In the genomic region with DNA sequence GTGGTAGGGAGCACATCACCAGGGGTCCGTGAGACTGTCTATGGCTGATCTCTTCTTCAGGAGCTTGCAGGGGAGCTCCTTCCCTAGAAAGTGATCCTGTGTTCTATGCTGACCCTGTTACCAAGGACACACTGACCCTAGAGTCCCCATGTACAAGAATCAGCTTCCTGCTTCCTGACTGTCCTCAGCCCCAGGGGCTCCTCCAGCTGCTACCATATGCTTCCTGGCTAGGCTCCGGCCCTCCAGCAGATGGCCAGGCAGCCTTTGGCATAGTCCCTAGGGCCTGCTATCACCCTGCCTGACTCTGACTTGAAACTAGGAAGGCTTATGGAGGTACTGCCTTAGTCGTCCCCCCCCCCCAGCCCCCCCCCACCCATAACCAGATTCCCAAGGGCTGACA, we compare ENCODE assay signal across 12 mouse cellular contexts. TPM values are rescaled to one million over a fixed set of nuclear protein-coding genes. Genes with fewer than 3 reads are reported as not detected.
DNase-seq lines count a peak whose midpoint lies in the region; ATAC-seq lines count a peak whose summit lies in the region.
"Had no signal": no experiment of that assay in that cellular context is flagged by ENCODE, and none has a peak within 500 bp of the region (broad histone marks: within the 10 kb centered on the region; RNA-seq: fewer than 3 reads in every experiment).

No protein-coding gene starts in this region.

- no peaks in the 10 kb centered on the region for H3K27me3 ChIP-seq in hindbrain, embryonic 14.5 days (ENCODE audit: control insufficient read depth, insufficient read depth, low read length)
- no peaks in the 10 kb centered on the region for H3K27me3 ChIP-seq in lung, embryonic 16.5 days (ENCODE audit: control insufficient read depth, insufficient read depth, low read depth, low read length)
- H3K27me3 ChIP-seq in forebrain, embryonic 12.5 days = no peaks in the 10 kb centered on the region
- H3K27me3 ChIP-seq: CH12.LX had no signal

- WGBS in hindbrain, embryonic 14.5 days = 47% methylated on average over 3 of the region's 3 CpGs
- WGBS in lung, embryonic 16.5 days = 40% methylated on average over 3 of the region's 3 CpGs
- 63% methylated on average over 3 of the region's 3 CpGs for WGBS in forebrain, embryonic 12.5 days

- ATAC-seq in hindbrain, embryonic 14.5 days (ENCODE audit: low FRiP score) = peak; percentile 48; the same call in 1 of the 2 replicates
- ATAC-seq in lung, embryonic 16.5 days (ENCODE audit: low read depth) = peak; percentile 90
- no peak for ATAC-seq in frontal cortex, adult (ENCODE audit: low TSS enrichment)
- ATAC-seq in forebrain, embryonic 12.5 days (ENCODE audit: low FRiP score) = no peak; the same call in 1 of the 2 replicates

- no peak overlapping the region for H3K4me2 ChIP-seq in hindbrain, embryonic 14.5 days (replicated peaks)
- H3K4me2 ChIP-seq in lung, embryonic 16.5 days (ENCODE audit: low read depth, low read length) = no peak overlapping the region
- H3K4me2 ChIP-seq in forebrain, embryonic 12.5 days = no peak overlapping the region

- peak; percentile 26 for DNase-seq in embryo, embryonic 11 days
- no peak for DNase-seq in embryo, embryonic 9.5 days (ENCODE audit: extremely low spot score)
- peak; percentile 23 to 52 for DNase-seq in cerebellum, postnatal 36 days
- DNase-seq in hindbrain, embryonic 14.5 days (ENCODE audit: low spot score) = no peak
- DNase-seq in ovary, postnatal 14 days (ENCODE audit: low spot score) = no peak

- H3K4me1 ChIP-seq in hindbrain, embryonic 14.5 days (replicated peaks; ENCODE audit: control insufficient read depth, insufficient read depth, low read length) = 0 out of 2 replicates have a peak, but pooled peaks cover 4% of the 10 kb centered on the region
- H3K4me1 ChIP-seq in lung, embryonic 16.5 days (replicated peaks; ENCODE audit: control insufficient read depth, insufficient read depth, low read length) = peaks cover 4% of the 10 kb centered on the region
- peaks cover 4% of the 10 kb centered on the region; the same call in 1 of the 2 replicates for H3K4me1 ChIP-seq in forebrain, embryonic 12.5 days

- H3K4me3 ChIP-seq in hindbrain, embryonic 14.5 days (replicated peaks; ENCODE audit: low read length) = no peak overlapping the region
- H3K4me3 ChIP-seq in lung, embryonic 16.5 days (ENCODE audit: low read length) = no peak overlapping the region
- H3K4me3 ChIP-seq in forebrain, embryonic 12.5 days (replicated peaks) = no peak overlapping the region

- H3K9ac ChIP-seq in hindbrain, embryonic 14.5 days = no peak overlapping the region
- H3K9ac ChIP-seq in lung, embryonic 16.5 days (ENCODE audit: low read length) = no peak overlapping the region
- H3K9ac ChIP-seq in forebrain, embryonic 12.5 days = no peak overlapping the region

- H3K27ac ChIP-seq in hindbrain, embryonic 14.5 days = no peak overlapping the region
- peak overlapping the region; percentile 17 for H3K27ac ChIP-seq in lung, embryonic 16.5 days (ENCODE audit: low read length)
- H3K27ac ChIP-seq in forebrain, embryonic 12.5 days = no peak overlapping the region

- H3K9me3 ChIP-seq in hindbrain, embryonic 14.5 days (ENCODE audit: control insufficient read depth, low read length) = no peaks in the 10 kb centered on the region
- H3K9me3 ChIP-seq in lung, embryonic 16.5 days (ENCODE audit: control insufficient read depth, low read length) = no peaks in the 10 kb centered on the region
- no peaks in the 10 kb centered on the region for H3K9me3 ChIP-seq in forebrain, embryonic 12.5 days

- H3K36me3 ChIP-seq in hindbrain, embryonic 14.5 days (replicated peaks; ENCODE audit: control insufficient read depth, insufficient read depth) = no peaks in the 10 kb centered on the region
- no peaks in the 10 kb centered on the region for H3K36me3 ChIP-seq in lung, embryonic 16.5 days (ENCODE audit: control insufficient read depth, insufficient read depth, low read length)
- no peaks in the 10 kb centered on the region for H3K36me3 ChIP-seq in forebrain, embryonic 12.5 days (replicated peaks)

RNA-seq across cellular contexts. Expression of a gene that starts 24.0 kb away (rescaled TPM):
- polyA plus RNA-seq in hindbrain, embryonic 14.5 days (2014; fragmentation: Nextera tagmentation; extraction: Ambion mirVana) = 0.28 and 0.60 TPM in 2 replicates
- polyA plus RNA-seq in lung, embryonic 16.5 days (2015; fragmentation: Nextera tagmentation; extraction: Ambion mirVana) = 1.9 and 2.7 TPM in 2 replicates
- 0.83 and 1.1 TPM in 2 replicates for polyA plus RNA-seq in forebrain, embryonic 12.5 days (2016; fragmentation: Nextera tagmentation; extraction: Ambion mirVana)

RNA-seq across cellular contexts. Expression of a gene that starts 52.1 kb away (rescaled TPM):
- 0.09 TPM in 1 of 2 replicates, not detected in the other for polyA plus RNA-seq in hindbrain, embryonic 14.5 days (2014; fragmentation: Nextera tagmentation; extraction: Ambion mirVana)
- not detected in 2 replicates for polyA plus RNA-seq in lung, embryonic 16.5 days (2015; fragmentation: Nextera tagmentation; extraction: Ambion mirVana)
- not detected in 2 replicates for polyA plus RNA-seq in forebrain, embryonic 12.5 days (2016; fragmentation: Nextera tagmentation; extraction: Ambion mirVana)
- polyA plus RNA-seq: brain, embryonic 14.5 days; heart, embryonic 14.5 days; small intestine, adult 2 months had no signal

Comparison
In these comparisons a context has a peak if more than half of its experiments do, and no peak if none do; other contexts are left out.
1. DNase-seq: peak in embryo, embryonic 11 days (single experiment) and cerebellum, postnatal 36 days (2 of 2); none in embryo, embryonic 9.5 days (single experiment), hindbrain, embryonic 14.5 days (single experiment) and ovary, postnatal 14 days (single experiment).
2. ATAC-seq: peak in hindbrain, embryonic 14.5 days (single experiment) and lung, embryonic 16.5 days (single experiment); none in frontal cortex, adult (single experiment) and forebrain, embryonic 12.5 days (single experiment).